ENCODE assay signal across 1 mouse cellular context in the genomic region with DNA sequence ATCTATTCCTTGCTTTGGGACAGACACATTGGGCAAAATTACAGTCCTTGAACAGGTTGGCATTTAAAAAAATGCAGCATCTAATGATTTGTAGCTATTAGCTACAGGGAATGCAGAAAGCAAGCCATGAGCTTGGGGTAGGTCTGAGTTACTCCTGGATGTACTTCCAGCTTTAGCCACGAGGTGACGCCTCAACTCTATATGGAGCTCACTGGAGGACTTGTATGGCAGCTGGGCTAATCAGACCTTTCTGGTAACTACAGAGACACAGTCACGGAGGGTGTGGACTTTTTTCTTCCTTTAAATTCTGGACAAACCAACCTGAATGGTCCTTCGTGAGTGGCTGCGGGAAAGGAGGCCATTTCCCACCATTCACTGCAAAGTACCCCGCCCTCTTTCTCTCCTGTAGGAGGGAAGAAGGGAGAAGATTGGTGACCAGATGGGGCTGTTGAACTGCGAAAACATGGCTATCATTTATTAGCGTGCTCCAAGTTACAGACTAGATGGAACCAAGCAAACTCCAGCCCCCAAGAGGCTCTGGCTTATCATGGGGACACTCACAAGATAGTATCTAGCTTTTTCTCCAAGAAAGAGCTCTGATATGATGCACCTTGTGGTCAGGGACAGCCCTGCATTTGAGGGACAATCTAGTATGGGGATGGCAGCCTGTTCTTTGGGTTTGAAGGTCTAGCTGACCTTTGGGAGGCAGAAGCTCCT.
A peak's percentile ranks its signal among the peaks of the same experiment; 100 is the strongest.
TF ChIP-seq lines count a peak whose summit lies in the region.

No protein-coding gene starts in this region.

TF ChIP-seq in CH12.LX, 34 proteins besides CTCF, POLR2A, EP300 and RAD21 (continued from another document):
- TF ChIP-seq MAFK (IDR thresholded peaks at IDR 0.05; ENCODE audit: insufficient replicate concordance, low read length) (no peak), MAX (IDR thresholded peaks at IDR 0.05; ENCODE audit: low read length) (peak; percentile 34; the same call in 1 of the 2 replicates), SMC3 (IDR thresholded peaks at IDR 0.05; ENCODE audit: low read depth, low read length) (peak; percentile 93), RCOR1 (conservative IDR thresholded peaks at IDR 0.05; ENCODE audit: low read depth, low read length) (no peak), IRF4 (IDR thresholded peaks at IDR 0.05; ENCODE audit: low read depth, low read length) (no peak), USF1 (IDR thresholded peaks at IDR 0.05; ENCODE audit: low read depth, low read length) (no peak), ZKSCAN1 (IDR thresholded peaks at IDR 0.05; ENCODE audit: borderline replicate concordance, low read depth, low read length) (no peak), PAX5 (IDR thresholded peaks at IDR 0.05; ENCODE audit: low read length) (no peak), NRF1 (IDR thresholded peaks at IDR 0.05; ENCODE audit: low read depth, low read length) (peak; percentile 17; the same call in 1 of the 2 replicates), MYC (IDR thresholded peaks at IDR 0.05; ENCODE audit: low read depth, low read length) (peak; percentile 82; the same call in 1 of the 2 replicates), MXI1 (IDR thresholded peaks at IDR 0.05; ENCODE audit: low read depth, low read length) (no peak; the same call in 1 of the 2 replicates), SIN3A (IDR thresholded peaks at IDR 0.05; ENCODE audit: low read length) (peak; percentile 64; the same call in 1 of the 2 replicates), ELF1 (IDR thresholded peaks at IDR 0.05; ENCODE audit: low read depth, low read length) (0 out of 2 replicates have a peak, but pooled peaks have one; percentile 7), POLR2AphosphoS2 (IDR thresholded peaks at IDR 0.05; ENCODE audit: low read depth, low read length) (no peak), NELFE (IDR thresholded peaks at IDR 0.05; ENCODE audit: low read depth, low read length) (peak; percentile 61; the same call in 1 of the 2 replicates), JUND (conservative IDR thresholded peaks at IDR 0.05; ENCODE audit: low read depth, low read length) (peak; percentile 34; the same call in 1 of the 2 replicates), TCF12 (IDR thresholded peaks at IDR 0.05; ENCODE audit: low read depth, low read length) (0 out of 2 replicates have a peak, but pooled peaks have one; percentile 28), HCFC1 (IDR thresholded peaks at IDR 0.05; ENCODE audit: low read depth, low read length) (no peak; the same call in 1 of the 2 replicates), MEF2A (IDR thresholded peaks at IDR 0.05; ENCODE audit: borderline replicate concordance, low read depth, low read length) (peak; percentile 50)
TF ChIP-seq in CH12.LX: peak in this region for 11.
